Mouse (Mus musculus): ENCODE results near the gene Pde6d. TPM values are rescaled to one million over a fixed set of nuclear protein-coding genes. Genes with fewer than 3 reads are reported as not detected.
A peak's percentile ranks its signal among the peaks of the same experiment; 100 is the strongest.
"Not testable (repeated sequence)": the region's sequence is repeated elsewhere in the genome, so short reads cannot be mapped to it uniquely, and the experiment has no call there.

Pde6d gene
- total RNA-seq, 2 experiments from 2014 or later, result 54.1 to 59.4 TPM

- no peak for DNase-seq
Observed at GRCm38 (mm10) chr1:86568409-86568808, 14.0 kb downstream of the Pde6d start.

DNA sequence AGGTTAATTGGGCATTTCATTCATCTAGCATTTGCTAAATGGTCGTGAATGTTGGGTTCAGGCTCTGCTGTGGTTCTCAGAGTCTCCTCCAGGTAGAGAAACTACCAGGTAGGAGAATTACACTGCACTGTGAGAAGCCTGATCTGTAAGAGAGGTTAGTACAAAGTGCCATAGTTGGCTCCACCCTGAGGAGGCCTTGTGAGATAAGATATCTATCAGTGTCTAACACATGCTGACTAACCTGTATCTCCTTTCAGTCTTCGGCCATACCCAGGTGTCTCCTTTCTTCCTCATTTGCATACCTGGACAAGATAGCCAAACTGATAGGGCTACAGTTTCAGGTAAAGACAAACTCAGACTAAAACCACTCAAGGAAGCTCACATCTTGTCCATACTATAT is 19.8 kb downstream of the Pde6d start:
- DNase-seq, result no peak

DNA sequence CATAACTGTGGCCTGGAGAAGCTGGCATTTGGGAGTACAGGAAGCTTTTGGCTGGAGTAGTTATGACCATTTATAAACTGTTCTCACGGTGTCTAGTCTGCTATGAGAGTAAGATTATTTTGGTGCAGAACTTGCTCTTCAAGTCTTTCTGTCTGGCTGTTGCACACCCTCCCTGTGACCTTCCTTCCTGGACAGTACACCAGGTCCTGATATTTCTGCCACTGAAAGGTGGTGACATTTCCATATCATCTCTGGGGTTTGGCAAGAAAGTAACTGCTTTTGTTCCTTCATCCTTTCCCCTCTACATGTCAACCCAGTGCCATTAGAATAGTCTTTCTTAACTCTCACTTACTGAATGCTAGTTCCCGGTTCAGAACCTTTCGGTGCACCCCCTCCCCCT is 23.2 kb downstream of the Pde6d start:
- DNase-seq, result no peak

- no peak for DNase-seq
Observed at GRCm38 (mm10) chr1:86557872-86558271, 24.6 kb downstream of the Pde6d start.

DNA sequence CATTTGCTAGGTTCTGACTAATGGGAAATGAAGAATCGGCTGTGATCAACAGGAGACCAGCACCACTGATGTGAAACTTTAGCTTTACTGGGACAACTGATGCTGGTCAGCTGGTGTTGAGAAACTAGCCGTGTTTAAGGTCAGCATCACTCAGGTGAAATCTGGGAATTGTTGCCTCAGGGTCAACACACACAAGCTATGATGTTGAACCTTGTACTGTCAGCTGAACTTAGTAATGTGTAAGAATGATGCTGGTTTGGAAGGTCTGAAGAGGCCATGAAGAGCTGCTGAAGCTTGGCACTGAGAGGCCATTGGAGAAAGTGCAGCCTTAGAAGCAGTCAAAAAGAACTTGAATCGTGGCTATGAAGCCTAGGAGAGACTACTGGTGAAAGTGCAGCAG is 26.8 kb downstream of the Pde6d start:
- DNase-seq, result no peak

- DNase-seq, result no peak
Observed at GRCm38 (mm10) chr1:86551877-86552276, 30.6 kb downstream of the Pde6d start.

- DNase-seq, result no peak
Observed at GRCm38 (mm10) chr1:86551299-86551698, 31.1 kb downstream of the Pde6d start.

DNA sequence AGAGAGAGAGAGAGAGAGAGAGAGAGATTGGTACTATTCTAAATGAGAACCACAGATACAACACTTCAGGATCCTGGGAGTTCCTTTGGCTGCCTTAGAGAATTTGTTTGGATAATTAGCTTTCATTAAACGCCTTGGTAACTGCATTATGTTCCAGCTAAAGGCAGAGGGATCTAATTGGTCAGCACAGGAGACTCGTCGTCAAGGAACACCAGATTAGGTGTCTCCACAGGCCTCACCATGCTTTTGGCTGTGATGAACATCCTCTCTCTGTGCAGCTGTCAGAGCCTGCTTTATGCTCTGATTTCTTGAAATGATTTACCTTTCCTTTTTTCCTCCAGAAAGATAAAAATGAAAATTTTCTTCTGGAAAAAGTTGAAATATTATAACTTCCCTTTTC is 35.6 kb downstream of the Pde6d start:
- DNase-seq, result no peak

- DNase-seq, result no peak
Observed at GRCm38 (mm10) chr1:86542584-86542983, 39.8 kb downstream of the Pde6d start.

- not testable (repeated sequence) for DNase-seq
Observed at GRCm38 (mm10) chr1:86539583-86539982, 42.8 kb downstream of the Pde6d start.

GRCm38 (mm10) chr1:86538383-86538782 is 44.0 kb downstream of the Pde6d start:
- DNase-seq, result no peak

DNA sequence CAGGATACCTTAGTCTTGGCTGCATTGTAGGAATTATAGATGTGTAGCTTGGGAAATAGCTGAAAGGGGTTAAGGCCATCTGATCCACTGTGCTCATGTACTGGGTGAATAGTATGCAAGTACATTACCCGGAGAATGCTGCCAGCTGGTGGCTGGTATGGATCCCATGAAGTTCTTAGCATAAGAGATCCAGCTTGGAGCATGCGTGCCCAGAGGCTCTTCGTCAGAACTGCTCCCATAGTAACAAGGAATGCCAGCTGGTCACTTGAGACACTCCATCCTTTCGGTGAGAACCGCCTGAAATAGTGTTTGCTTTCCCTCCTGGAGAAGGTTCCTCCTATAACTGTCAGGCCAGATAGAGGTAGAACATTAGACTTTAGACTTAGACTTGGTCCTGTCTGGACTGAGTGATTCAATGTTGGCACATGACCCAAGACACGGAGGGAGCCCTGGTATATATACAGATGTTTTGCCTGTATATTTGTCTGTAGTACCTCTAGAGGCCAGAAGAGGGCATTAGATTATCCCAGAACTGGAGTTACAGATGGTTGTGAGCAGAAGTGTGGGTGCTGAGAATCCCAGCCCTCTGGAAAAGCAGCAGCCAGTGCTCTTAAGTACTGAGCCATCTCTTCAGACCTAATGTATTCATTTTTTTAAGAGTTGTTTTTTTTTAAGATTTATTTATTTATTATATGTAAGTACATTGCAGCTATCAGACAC is 48.9 kb downstream of the Pde6d start:
- DNase-seq, result no peak

DNA sequence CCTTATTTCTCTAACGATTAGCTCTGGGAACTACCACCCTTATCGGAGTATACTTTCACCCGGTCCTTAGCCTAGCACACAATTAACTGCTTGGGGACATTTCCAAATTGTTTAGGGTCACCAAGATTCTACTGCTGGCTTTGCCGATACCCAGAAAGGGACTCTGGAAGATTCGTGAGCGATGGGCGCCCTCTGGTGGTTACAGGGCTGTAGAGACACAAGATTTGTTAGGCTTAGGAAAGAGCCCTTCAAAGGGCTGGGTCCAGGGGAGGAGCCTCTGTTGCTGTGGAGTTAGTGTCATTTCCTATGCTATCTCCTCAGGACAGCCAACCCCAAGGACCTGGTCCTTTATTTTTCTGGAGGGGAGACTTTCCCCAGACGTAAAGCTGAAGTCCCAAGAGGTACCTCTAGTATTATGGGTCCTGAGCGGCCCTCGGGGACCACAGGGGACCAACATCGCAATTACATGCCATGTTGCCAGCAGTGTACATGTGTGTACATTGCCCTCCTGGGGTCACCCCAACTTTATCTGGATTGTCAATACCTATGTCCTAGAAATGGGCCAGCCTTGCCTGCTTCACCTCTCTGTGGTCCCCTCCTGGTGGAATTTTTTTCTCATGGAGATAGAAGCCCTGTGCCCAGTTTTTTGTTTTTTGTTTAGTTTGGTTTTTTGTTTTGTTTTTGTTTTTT is 49.9 kb downstream of the Pde6d start:
- peak; percentile 91 to 94 for DNase-seq

DNA sequence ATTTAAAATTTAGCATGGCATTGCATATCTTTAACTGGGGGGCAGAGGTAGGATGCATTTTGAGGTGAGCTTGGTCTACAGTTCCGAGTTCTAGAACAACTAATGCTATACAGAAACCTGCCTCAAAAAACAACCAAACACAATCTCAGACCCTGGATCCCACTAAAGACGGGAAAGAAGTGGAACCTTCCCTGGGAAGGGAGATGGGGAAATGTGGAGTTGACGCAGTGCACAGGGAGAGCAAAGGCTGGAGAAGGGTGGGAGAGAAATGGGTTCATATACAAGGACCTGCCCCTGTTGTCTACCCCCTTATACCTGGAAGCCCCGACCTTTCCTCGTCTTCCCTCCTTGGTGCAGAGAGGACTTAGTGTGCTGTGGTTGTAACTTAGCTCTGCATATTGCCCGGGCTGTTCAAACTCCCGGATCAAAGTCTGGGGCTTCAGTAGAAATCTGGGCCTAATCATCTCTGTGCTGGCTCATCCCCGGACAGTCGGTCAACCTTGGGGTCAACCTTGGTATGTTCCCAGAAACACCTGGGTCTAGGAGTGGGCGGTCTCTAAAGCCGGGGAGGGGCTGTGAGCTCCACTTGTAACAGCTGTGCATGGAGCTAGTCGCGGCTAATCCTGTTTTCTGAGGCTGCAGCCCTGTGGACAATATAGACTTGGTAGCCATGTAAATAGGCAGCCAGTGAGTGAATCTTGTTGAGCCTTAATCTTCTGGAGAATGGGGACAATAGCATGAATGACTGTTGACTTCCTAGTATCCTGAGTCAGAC is 50.7 kb downstream of the Pde6d start:
- DNase-seq, result no peak

DNA sequence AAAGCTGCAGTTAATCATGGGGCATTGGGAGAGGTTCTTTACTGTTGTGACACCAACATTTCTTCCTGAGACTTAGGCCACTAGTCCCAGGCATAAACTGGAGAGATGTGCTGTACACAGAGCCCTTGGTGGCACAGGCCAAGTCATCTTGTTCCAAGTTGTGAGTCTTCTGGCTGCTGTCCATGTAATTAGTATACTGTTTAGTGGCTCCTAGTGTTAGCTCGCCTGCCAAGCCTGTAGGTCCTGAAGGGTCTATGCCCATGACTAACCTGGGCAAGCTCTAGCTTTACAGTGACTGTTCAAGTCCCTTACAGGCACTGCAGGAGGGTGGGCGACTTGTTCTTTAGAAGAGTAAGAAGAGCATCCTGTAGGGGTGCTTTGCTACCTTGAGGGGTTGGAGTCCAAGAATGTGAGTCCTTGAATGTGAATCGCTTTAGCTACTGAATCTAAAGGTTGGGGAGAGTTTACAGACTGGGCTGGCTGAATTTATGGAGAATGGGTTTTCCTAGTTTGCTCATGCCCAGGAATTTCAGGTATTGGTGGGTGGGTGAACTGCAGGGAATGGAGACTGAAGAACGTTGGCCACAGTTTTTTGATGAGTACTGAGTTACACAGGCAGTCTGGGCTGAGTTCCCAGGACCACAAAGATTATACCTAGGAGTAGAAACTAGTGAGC is 51.4 kb downstream of the Pde6d start:
- DNase-seq, result no peak

- no peak for DNase-seq
Observed at GRCm38 (mm10) chr1:86529590-86529989, 52.8 kb downstream of the Pde6d start.

DNA sequence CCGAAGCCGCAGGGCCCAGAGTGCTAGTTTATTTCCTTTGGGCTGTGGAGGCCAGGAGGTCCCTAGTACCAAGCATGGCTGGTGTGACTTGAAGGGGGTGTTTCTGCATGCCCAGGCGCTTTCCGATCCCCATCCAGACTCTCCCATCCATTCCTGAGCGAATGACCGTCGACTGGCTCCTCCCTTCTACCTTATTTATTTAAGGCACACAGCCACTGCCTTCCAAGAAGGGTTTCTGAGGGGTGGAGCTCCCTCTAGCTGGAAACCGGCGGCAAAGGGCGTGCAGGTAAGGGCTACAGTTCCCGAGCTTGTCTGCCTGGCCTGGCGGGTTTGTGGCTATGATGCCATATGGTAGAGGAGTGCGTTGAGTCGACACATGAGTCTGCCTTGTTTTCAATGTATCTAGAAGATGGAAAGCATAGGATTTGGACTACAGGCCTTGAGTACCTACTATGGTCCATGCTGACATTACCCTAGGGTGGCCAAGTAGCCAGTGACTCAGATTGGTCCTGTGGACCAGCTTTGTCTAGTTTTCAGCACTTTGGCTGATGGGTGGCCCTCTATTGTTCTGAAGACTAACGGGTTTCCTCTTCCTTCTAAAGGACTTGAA is 53.8 kb downstream of the Pde6d start:
- peak in 1 of 2 experiments; percentile 46 for DNase-seq

GRCm38 (mm10) chr1:86527599-86528486 is 54.6 kb downstream of the Pde6d start:
- peak; percentile 94 to 96 for DNase-seq

DNA sequence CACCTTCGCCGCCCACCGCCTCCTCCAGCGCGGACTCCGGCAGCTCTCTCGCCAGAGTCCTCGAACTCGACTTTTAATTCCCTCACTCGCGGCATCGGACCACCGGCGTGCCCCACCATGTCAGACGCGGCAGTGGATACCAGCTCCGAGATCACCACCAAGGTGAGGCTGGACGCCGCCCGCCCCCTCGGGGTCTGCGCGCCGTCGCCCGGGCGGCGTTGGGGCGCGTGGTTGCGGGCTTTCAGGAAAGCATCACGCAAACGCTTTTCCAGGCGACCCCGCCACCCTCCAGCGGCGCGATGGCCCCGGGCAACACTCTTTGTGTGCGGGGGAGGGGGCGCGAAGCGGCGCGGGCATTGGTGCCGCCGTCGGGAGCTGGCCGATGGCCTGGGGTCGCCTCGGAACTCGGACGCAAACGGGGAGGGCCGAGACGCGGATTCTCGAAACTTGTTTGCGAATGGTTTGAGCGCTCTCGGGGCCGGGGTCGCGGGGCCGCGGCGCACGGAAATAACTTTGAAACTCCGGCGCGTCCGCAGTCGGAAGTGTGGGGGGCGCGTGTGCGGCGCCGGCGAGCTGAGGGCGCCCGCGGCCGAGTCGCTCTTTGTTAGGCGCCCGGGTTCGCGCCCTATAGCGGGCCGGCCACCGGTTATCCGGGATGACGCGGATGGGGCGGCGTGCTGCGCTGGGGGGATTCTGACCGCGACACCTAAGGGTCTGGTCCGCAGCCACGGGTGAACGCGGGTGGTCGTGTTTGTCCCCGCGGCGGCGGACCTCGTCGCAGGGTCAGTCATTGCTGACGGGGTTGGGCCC is 55.4 kb downstream of the Pde6d start:
- no peak for DNase-seq

DNA sequence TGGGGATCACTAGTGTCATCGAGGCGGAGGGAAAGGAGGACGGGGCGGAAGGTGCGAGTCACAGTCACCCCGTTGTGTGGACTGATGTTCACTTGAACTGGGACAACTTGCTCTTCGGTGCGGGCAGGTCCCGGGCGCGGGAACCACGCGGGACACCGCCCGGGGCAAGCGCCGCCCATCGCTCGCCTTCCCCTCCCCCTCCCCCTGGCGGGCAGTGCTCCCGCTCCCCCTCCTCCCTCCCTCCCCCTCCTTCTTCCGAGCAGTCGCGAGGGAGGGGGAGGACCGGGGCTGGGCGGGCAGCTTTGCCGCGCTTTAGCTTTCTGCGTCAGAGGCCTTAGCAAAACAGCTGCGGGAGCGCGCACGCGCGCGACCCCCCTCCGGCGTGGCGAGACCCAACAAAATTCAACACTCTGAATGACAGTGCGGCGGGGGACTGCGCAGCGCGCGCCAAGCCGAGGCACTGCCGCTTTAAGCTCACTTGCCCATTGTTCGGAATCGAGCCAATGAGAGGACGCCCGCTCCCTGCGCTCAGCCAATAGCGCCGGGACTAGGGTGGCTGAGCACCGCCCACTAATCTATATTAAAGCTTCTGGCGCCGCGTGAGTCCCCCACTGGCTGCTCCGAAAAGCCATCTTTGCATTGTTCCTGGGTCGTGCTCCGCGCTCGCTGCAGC is 56.2 kb downstream of the Pde6d start, which contains the start of gene Ptma:
Gene Ptma (plus strand): TSS at position 611 of the 673 bp plus-strand sequence.
- DNase-seq, result peak; percentile 99
